Mouse (Mus musculus) CD8-positive naive resting alpha-beta T cell, adult 2 months (primary cell): Measurements from ENCODE around the gene Ccnc.
"Not testable (repeated sequence)": the region's sequence is repeated elsewhere in the genome, so short reads cannot be mapped to it uniquely, and the experiment has no call there.

Experiments used
- DNase-seq, 2 experiments: peaks; one replicate each; pipeline ENCODE4 v3.0.0; 2022; ENCODE audit warnings: low read depth in 2 of 2, low spot score in 2 of 2

Ccnc gene

DNA sequence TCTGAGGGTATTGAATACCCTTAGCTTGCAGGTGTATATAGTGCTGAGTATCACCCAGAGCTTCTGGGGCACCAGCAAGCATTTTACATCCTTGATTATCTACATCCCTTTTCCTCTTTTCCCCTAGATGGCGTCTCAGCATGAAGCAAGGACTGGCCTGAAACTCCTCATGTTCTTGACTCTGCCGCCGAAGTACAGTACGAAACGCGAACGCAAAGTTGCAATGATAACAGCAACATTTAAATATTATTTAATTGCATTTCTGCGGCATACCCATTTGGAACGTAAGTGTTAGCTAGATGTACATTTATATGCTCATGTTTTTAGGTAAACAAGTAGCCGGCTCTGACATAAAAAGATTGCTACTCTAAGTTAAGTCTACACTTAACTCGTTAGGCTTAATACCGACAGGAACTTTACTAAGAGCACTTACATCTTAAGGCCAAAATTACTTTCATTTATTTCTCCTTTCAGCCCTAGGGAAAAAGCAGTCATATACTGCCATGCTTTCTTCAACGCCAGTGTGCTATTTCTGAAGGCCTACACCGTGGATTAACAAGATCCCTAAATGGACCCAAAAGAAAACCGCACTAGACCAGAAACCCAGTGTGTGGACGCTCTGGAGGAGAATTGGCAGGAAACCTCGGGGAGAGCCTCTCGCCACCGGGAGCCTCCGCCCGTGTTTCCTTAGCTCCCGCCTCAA is 438 bp upstream of the Ccnc start:
- peak; percentile 8 to 28 for DNase-seq

DNA sequence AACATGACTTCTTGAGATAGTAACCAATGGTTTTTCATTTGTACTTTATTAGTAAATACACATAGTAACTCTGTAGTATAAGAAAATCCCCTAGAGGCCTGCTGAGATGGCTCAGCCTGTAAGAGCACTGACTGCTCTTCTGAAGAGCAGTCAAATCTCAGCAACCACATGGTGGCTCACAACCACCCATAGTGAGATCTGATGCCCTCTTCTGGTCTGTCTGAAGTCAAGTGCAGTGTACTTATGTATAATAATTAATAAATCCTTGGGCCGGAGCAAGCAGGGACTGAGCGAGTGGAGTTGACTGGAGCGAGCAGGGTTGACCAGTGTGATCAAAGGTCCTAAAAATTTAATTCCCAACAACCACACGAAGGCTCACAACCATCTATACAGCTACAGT is 11.7 kb downstream of the Ccnc start:
- no peak for DNase-seq

DNA sequence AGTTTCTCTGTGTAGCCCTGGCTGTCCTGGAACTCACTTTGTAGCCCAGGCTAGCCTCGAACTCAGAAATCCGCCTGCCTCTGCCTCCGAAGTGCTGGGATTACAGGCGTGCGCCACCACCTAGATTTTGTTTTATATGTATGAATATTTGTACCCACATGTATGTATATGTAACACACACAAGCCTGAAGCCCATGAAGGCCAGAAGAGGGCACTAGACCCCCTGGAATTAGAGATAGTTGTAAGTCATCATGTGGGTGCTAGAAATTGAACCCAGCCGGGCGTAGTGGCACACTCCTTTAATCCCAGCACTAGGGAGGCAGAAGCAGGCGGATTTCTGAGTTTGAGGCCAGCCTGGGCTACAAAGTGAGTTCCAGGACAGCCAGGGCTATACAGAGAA is 16.6 kb downstream of the Ccnc start:
- DNase-seq: not testable (repeated sequence)

DNA sequence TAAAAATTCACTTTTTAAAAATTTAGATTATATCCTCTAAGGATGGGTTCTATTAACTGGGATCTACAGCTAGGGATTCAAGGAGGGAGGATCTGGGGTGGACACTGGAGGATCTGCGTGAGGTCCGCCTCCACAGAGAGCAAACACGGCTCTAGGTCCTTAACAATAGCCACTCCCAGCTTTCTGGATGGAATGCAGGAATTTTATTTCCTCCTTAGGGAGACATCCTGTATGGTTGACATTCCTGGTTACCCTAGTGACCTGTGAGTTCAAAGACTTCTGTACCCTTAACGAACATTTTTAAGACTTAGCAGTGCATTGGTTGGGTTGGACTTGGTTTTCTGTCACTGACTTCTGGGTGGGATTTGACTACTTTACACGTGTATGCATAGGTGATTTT is 18.2 kb downstream of the Ccnc start:
- DNase-seq: no peak

DNA sequence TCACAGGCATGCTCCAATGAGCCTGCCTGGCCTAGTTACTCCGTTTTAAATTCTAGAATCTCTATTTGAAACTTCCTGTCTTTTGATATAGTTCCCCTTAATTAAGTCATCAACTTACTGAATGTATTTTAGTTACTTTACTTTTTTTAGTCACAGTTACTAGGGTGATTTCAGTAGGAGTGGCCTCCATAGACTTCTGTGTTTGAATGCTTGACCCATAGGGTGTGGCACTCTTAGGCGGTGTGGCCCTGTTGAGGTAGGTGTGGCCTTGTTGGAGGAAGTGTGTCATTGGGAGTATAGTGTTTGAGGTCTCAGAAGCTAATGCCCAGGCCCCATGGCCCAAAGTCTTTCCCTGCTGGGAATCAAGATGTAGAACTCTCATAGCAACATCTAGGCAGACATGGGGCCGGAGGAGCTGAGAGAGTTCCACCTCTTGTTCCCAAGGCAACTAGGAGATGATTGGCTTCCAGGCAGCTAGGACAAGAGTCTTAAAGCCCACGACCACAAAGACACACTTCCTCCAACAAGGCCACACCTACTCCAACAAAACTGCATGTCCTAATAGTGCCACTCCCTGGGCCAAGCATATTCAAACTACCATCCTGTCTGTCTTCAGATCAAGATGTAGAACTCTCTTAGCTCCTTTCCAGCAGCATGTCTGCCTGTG is 27.8 kb downstream of the Ccnc start:
- DNase-seq: no peak

GRCm38 (mm10) chr4:21758860-21759259 is 31.4 kb downstream of the Ccnc start:
- DNase-seq: no peak

DNA sequence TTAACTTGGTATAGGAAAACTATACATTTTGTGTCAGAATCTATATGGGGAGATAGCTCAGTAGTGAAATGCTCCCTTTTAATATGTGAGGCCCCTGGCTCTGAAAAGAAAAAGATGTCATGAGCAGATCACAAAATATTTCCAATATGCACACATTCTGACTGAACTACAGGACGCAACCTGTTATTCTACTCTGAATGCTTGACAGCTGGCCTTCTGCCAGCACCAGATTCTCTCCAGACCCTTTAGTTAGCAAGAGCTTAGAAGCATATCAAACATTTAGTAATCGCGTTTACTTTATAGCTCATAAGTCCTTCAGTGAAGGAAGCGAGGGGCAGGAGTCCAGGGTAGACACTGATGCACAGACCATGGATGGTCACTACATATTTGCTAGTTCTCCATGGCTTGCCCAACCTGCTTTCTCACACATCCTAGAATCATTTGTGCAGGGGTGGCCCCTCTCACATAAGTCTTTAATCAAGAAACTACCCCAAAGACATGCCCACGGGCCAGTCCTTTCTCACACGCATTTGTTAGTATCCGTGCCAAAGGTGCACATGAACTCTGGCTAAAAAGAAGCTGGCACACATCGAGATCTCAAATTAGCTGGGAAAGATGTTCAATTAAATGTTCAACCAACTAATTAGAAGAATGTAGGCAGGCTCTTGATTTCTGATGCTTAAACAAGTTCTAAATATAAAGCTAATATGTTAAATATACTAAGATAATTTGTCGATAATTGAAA is 34.1 kb downstream of the Ccnc start:
- no peak for DNase-seq

DNA sequence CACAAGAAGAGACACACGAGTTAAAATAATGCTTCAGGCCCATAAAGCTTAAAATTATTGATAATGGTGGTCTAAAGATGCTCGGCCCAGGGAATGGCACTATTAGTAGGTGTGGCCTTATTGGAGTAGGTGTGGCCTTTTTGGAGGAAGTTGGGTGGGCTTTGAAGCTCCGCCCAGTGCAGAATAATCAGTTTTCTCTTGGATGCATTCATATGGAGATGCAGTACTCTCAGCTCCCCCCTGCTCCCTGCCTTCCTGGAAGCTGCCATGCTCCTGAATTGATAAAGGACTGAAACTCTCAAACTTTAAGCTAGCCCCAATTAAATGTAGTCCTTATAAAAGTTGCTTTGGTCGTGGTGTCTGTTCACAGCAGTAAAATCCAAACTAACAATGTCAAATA is 36.3 kb downstream of the Ccnc start:
- DNase-seq: no peak

GRCm38 (mm10) chr4:21766171-21766862 is 38.8 kb downstream of the Ccnc start:
- DNase-seq: no peak

- peak; percentile 57 to 70 for DNase-seq
Observed at GRCm38 (mm10) chr4:21766863-21767304, 39.4 kb downstream of the Ccnc start, which contains the start of the genes Usp45 and Tstd3. Gene Usp45 (plus strand): TSS chr4:21767156. Gene Tstd3 (minus strand): TSS chr4:21767212.

- DNase-seq: no peak
Observed at GRCm38 (mm10) chr4:21771064-21771463, 43.6 kb downstream of the Ccnc start.

DNA sequence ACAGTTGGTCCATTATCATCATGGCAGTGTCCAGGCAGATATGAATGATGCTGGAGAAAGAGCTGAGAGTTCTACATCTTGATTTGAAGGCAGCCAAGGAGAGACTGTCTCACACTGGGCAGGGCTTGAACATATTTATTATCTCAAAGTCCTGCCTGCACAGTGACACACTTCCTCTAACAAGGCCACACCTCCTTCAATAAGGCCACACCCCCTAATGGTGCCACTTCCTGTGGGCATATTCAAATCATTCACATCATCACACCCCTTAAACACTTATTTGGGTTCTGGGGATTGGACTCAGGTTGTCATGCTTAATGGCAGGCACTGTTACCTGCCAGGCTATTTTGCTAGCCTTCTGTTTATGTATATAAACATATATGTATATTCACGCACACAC is 44.8 kb downstream of the Ccnc start:
- DNase-seq: no peak

DNA sequence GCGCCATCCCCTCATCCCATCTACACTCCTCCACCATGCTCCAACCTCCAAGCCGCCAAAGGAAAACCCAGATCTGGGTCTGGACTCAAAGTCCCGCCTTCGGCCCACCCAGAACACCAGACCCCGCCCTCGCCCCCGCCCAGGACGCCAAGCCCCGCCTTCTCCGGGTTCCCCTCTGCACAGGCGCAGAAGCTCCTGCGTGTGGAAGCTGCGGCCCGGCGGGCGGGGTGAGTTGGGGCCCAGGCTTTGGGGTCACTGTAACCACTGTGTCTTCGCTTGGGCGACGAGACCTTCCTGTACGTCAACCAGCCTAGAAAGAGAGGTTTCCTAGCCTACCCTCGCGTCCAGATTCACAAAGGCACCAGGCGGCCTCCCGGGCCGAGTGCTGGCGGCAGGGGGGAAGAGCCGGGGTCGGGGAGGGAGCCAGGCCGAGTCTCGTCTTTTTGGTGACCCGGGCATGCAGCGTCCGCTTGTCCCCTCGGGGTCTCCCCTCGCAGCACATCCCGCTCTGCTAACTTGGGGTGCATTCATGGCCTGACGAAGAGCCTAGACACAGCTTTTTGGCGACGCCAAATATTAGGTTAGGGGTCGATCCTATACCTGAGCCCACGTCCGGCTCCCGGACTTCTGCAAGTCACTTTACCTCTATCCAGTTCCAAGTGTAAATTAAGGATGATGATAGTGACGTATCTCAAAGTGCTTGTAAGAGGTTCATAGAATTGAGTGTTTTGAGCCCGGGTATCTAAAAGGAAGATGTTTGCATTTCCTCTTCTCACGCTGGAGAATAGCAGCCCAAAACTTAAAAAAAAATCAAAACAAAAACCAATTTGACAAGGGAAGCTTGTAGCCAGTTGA is 48.8 kb downstream of the Ccnc start:
- peak; percentile 84 to 91 for DNase-seq

DNA sequence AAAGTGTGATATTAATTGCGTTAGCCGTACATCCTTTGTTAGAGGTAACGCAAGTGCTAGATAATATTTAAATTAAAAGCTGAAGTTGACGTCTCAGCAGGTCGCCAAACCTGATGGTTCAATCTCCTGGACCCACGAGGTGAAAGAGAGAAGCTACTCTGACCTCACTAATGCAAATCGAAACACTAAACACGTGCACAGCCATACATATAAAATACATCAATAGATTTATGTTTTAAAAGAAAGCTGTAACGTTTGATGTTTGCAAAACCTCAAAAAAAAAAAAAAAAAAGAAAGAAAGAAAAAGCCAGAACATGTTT is 49.4 kb downstream of the Ccnc start:
- no peak for DNase-seq

DNA sequence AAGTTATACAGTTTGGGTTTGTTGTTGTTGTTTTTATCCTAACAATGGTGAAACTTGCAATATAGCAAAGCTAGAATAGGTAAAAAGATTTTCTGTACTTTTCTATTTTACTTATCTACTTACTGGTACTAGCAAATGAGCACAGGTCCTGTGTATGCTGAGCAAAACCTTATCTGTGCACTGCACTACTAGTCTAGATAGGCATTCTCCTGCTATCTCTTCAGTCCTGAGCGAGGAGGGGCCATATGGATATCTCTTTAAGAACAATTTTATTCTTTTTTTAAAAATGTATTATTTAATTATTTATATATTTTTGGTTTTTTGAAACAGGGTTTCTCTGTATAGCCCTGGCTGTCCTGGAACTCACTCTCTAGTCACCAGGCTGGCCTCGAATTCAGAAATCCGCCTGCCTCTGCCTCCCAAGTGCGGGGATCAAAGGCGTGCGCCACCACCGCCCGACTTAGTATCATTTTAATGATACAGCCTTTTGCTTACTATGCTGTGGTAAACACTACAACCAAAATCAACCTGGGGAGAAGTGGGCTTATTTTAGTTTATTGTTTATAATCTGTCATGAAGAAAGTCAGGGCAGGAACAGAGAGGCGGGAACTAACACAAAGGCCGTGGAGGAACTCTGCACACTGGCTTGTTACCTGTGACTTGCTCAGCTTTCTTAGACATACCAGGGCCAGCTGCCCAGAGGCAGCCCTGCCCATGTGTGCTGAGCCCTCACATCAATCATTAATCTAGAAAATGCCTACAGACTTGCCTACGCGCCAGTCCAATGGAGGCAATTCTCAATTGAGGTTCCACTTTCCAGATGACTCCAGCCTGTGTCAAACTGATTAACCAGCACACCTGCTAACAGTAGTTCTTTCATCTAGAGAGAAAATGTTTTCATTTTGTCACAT is 53.6 kb downstream of the Ccnc start:
- DNase-seq: no peak

DNA sequence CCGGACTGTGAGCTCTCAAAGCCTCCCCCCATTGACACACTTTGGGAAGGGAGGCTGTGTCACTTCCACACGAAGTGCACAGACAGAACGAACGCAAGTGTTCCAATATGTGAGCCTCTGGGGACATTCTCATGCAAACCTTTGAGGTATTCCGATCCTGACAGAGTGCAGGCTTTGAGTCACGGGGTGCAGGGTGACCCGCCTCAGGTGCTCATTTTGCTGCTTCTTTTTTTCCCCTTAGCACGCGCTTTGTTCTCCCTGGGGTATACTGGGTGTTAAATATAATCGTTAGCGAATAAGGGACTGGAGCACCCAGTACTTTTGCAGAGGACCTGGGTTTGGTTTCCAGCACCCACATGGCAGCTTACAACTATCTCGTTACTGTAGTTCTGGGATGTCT is 58.8 kb downstream of the Ccnc start:
- no peak for DNase-seq

DNA sequence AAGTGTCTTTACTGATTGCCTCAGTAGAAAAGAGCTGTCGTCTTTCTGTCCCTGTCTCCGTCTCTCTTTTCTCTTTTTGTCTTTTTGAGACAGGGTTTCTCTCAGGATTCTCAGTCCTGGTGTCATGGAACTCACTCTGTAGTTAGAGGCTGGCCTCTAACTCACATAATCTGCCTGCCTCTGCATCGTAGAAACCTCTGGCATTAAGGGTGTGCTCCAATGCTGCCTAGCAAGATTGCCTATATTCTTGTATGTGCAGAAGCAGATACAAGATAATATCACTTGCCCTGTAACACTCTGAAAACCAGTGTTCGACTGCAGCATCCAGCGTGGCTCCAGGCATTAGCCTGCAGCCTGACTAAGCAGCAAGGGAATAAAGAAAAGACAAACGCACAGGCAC is 61.4 kb downstream of the Ccnc start:
- no peak for DNase-seq

DNA sequence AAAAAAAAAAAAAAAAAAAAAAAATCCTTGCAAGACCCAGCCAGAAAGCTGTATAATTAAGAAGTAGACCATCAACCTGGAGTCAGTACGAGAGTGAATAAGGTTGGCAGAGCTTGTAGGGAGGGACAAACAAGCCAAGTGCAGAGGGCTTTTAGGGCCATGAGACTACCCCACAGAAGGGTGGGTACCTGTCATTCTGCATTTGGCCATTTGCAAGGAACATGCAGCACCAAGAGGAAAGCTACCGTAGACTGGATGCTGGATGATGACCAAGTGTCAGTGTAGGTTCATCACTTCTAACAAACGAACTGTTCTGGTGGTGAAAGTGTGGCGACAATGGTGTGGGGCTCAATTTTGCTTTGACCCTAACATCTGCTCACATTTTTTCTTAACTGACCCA is 62.3 kb downstream of the Ccnc start:
- DNase-seq: no peak

GRCm38 (mm10) chr4:21793631-21794030 is 66.1 kb downstream of the Ccnc start:
- DNase-seq: no peak

GRCm38 (mm10) chr4:21801013-21801412 is 73.5 kb downstream of the Ccnc start:
- no peak for DNase-seq
